Comparison of ENCODE assay signal across 22 mouse cellular contexts in genomic region chr4:33520196-33520595, GRCm38 (mm10).
A peak's percentile ranks its signal among the peaks of the same experiment; 100 is the strongest.
DNase-seq lines count a peak whose midpoint lies in the region; ATAC-seq lines count a peak whose summit lies in the region.
"Had no signal": no experiment of that assay in that cellular context is flagged by ENCODE, and none has a peak within 500 bp of the region (broad histone marks: within the 10 kb centered on the region; RNA-seq: fewer than 3 reads in every experiment).

No protein-coding gene starts in this region.

- no peak overlapping the region for H3K27ac ChIP-seq in intestine, embryonic 14.5 days (ENCODE audit: low read depth)
- H3K27ac ChIP-seq in intestine, embryonic 16.5 days (ENCODE audit: low read length): no peak overlapping the region
- H3K27ac ChIP-seq in midbrain, embryonic 13.5 days: no peak overlapping the region
- H3K27ac ChIP-seq: heart, embryonic 10.5 days; hindbrain, embryonic 14.5 days; limb, embryonic 13.5 days; liver, embryonic 12.5 days; neural tube, embryonic 13.5 days had no signal

- WGBS in intestine, embryonic 14.5 days: 87% methylated on average over 7 of the region's 7 CpGs
- 90% methylated on average over 7 of the region's 7 CpGs for WGBS in intestine, embryonic 16.5 days
- 93% methylated on average over 7 of the region's 7 CpGs for WGBS in midbrain, embryonic 13.5 days

- H3K4me1 ChIP-seq in intestine, embryonic 14.5 days (replicated peaks; ENCODE audit: control insufficient read depth, insufficient read depth, low read length): no peaks in the 10 kb centered on the region
- H3K4me1 ChIP-seq in intestine, embryonic 16.5 days (ENCODE audit: control insufficient read depth, insufficient read depth, low read length): no peaks in the 10 kb centered on the region
- H3K4me1 ChIP-seq in midbrain, embryonic 13.5 days (replicated peaks): no peaks in the 10 kb centered on the region
- H3K4me1 ChIP-seq: limb, embryonic 13.5 days; liver, embryonic 12.5 days; megakaryocyte, embryonic 14.5 days had no signal

- no peak overlapping the region for H3K4me2 ChIP-seq in intestine, embryonic 14.5 days (ENCODE audit: low read length)
- no peak overlapping the region for H3K4me2 ChIP-seq in intestine, embryonic 16.5 days (ENCODE audit: low read depth, low read length)
- no peak overlapping the region for H3K4me2 ChIP-seq in midbrain, embryonic 13.5 days (replicated peaks)
- H3K4me2 ChIP-seq: hindbrain, embryonic 14.5 days; limb, embryonic 13.5 days; liver, embryonic 12.5 days; neural tube, embryonic 13.5 days had no signal

- no peaks in the 10 kb centered on the region for H3K36me3 ChIP-seq in intestine, embryonic 14.5 days (ENCODE audit: control insufficient read depth, insufficient read depth, low read length)
- no peaks in the 10 kb centered on the region for H3K36me3 ChIP-seq in intestine, embryonic 16.5 days (ENCODE audit: control insufficient read depth, insufficient read depth, low read length)
- H3K36me3 ChIP-seq in midbrain, embryonic 13.5 days: no peaks in the 10 kb centered on the region
- H3K36me3 ChIP-seq: heart, embryonic 10.5 days; limb, embryonic 13.5 days; liver, embryonic 12.5 days; neural tube, embryonic 13.5 days had no signal

- no peak overlapping the region for H3K9ac ChIP-seq in intestine, embryonic 14.5 days (ENCODE audit: low read length)
- no peak overlapping the region for H3K9ac ChIP-seq in intestine, embryonic 16.5 days (ENCODE audit: low read depth, low read length)
- H3K9ac ChIP-seq in midbrain, embryonic 13.5 days (replicated peaks): no peak overlapping the region
- H3K9ac ChIP-seq: hindbrain, embryonic 14.5 days; limb, embryonic 13.5 days; liver, embryonic 12.5 days; neural tube, embryonic 13.5 days had no signal

- no peak overlapping the region for H3K4me3 ChIP-seq in intestine, embryonic 14.5 days (ENCODE audit: low read depth, low read length)
- H3K4me3 ChIP-seq in intestine, embryonic 16.5 days (ENCODE audit: low read length): no peak overlapping the region
- no peak overlapping the region for H3K4me3 ChIP-seq in midbrain, embryonic 13.5 days (replicated peaks)
- H3K4me3 ChIP-seq: heart, embryonic 10.5 days; limb, embryonic 13.5 days; liver, embryonic 12.5 days; megakaryocyte, embryonic 14.5 days; neural tube, embryonic 13.5 days had no signal

- no peaks in the 10 kb centered on the region for H3K9me3 ChIP-seq in intestine, embryonic 14.5 days (ENCODE audit: control insufficient read depth, low read length)
- no peaks in the 10 kb centered on the region for H3K9me3 ChIP-seq in intestine, embryonic 16.5 days (ENCODE audit: control insufficient read depth, low read length)
- H3K9me3 ChIP-seq in midbrain, embryonic 13.5 days: peaks cover 8% of the 10 kb centered on the region; the same call in 1 of the 2 replicates
- H3K9me3 ChIP-seq: heart, embryonic 10.5 days; liver, embryonic 12.5 days; neural tube, embryonic 13.5 days had no signal

- no peak for ATAC-seq in intestine, embryonic 14.5 days (replicated peaks; ENCODE audit: low FRiP score, low TSS enrichment, low read depth)
- no peak for ATAC-seq in intestine, embryonic 16.5 days
- no peak for ATAC-seq in midbrain, embryonic 13.5 days
- ATAC-seq: forebrain, embryonic 16.5 days; inflammation-experienced regulatory T-cells, adult 6 months; liver, embryonic 12.5 days had no signal

- DNase-seq in intestine, embryonic 14.5 days (ENCODE audit: low spot score): peak; percentile 28
- peak; percentile 82 for DNase-seq in cerebellum, adult 11-12 months
- peak; percentile 65 for DNase-seq in cerebellum, adult 8-10 months
- DNase-seq in cerebellum, postnatal 36 days: peak; percentile 58 to 60
- no peak for DNase-seq in right cerebral cortex, postnatal 36 days (ENCODE audit: low spot score in 2 of 2)
- DNase-seq: adrenal gland, postnatal 10 days; heart, postnatal 4 days; kidney, adult 8-10 months; lung, adult 18-20 months; midbrain, embryonic 14.5 days; retina, postnatal 1 day; thymus, postnatal 14 days had no signal

- no peaks in the 10 kb centered on the region for H3K27me3 ChIP-seq in intestine, embryonic 14.5 days (replicated peaks; ENCODE audit: control insufficient read depth, insufficient read depth, low read length)
- H3K27me3 ChIP-seq in intestine, embryonic 16.5 days (replicated peaks; ENCODE audit: control insufficient read depth, insufficient read depth, low read length): no peaks in the 10 kb centered on the region
- H3K27me3 ChIP-seq in midbrain, embryonic 13.5 days: no peaks in the 10 kb centered on the region
- H3K27me3 ChIP-seq: limb, embryonic 13.5 days; liver, embryonic 12.5 days; neural tube, embryonic 13.5 days had no signal

Comparison
In these comparisons a context has a peak if more than half of its experiments do, and no peak if none do; other contexts are left out.
1. DNase-seq: peak in intestine, embryonic 14.5 days (single experiment), cerebellum, adult 11-12 months (single experiment), cerebellum, adult 8-10 months (single experiment) and cerebellum, postnatal 36 days (2 of 2); none in right cerebral cortex, postnatal 36 days (0 of 2).